Mouse (Mus musculus): Measurements from ENCODE around the gene Jtb.

- TF ChIP-seq CTCF (conservative IDR thresholded peaks at IDR 0.05; ENCODE audit: insufficient read depth, insufficient read length, low read depth, low read length) (no peak), POLR2A (IDR thresholded peaks at IDR 0.05; ENCODE audit: low read depth, low read length) (no peak)
Measured at GRCm38 (mm10) chr3:90209908-90210566, 21.4 kb upstream of the Jtb start.
